Mouse (Mus musculus): ENCODE measurements at regions not wholly inside any gene's neighbourhood (a gene's known extent, or its start where the extent isn't known, plus 50 kb on each side); places are given as distances from the start of the nearest gene placed in this dataset.

GRCm38 (mm10) chr8:127757396-127757795 is 601.0 kb upstream of the Nrp1 start:
- DNase-seq = no peak

- DNase-seq = no peak
These were observed 598.5 kb upstream of the Nrp1 start for GRCm38 (mm10) chr8:127759906-127760305.

- DNase-seq = no peak
These were observed 593.2 kb upstream of the Nrp1 start for GRCm38 (mm10) chr8:127765199-127765598.

- no peak for DNase-seq
These were observed 590.1 kb upstream of the Nrp1 start for GRCm38 (mm10) chr8:127768311-127768710.

GRCm38 (mm10) chr8:127769651-127770050 is 588.8 kb upstream of the Nrp1 start:
- no peak for DNase-seq

GRCm38 (mm10) chr8:127771781-127772180 is 586.6 kb upstream of the Nrp1 start:
- no peak for DNase-seq

- no peak for DNase-seq
These were observed 586.0 kb upstream of the Nrp1 start for GRCm38 (mm10) chr8:127772415-127772814.

- no peak for DNase-seq
These were observed 585.5 kb upstream of the Nrp1 start for GRCm38 (mm10) chr8:127772917-127773316.

- DNase-seq = no peak
These were observed 583.8 kb upstream of the Nrp1 start for GRCm38 (mm10) chr8:127774642-127775041.

- no peak for DNase-seq
These were observed 583.2 kb upstream of the Nrp1 start for GRCm38 (mm10) chr8:127775160-127775559.

GRCm38 (mm10) chr8:127775747-127776146 is 582.7 kb upstream of the Nrp1 start:
- no peak for DNase-seq

- no peak for DNase-seq
These were observed 579.9 kb upstream of the Nrp1 start for GRCm38 (mm10) chr8:127778352-127779020.

GRCm38 (mm10) chr8:127779021-127779689 is 579.2 kb upstream of the Nrp1 start:
- DNase-seq = no peak

- DNase-seq = no peak
These were observed 577.8 kb upstream of the Nrp1 start for GRCm38 (mm10) chr8:127780596-127780995.

- no peak for DNase-seq
These were observed 577.4 kb upstream of the Nrp1 start for GRCm38 (mm10) chr8:127781011-127781410.

- DNase-seq = no peak
These were observed 565.8 kb upstream of the Nrp1 start for GRCm38 (mm10) chr8:127792611-127793010.

- DNase-seq = no peak
These were observed 558.4 kb upstream of the Nrp1 start for GRCm38 (mm10) chr8:127799849-127800471.

- DNase-seq = no peak
These were observed 556.3 kb upstream of the Nrp1 start for GRCm38 (mm10) chr8:127802136-127802535.

- DNase-seq = no peak
These were observed 555.6 kb upstream of the Nrp1 start for GRCm38 (mm10) chr8:127802661-127803333.

- DNase-seq = no peak
These were observed 548.9 kb upstream of the Nrp1 start for GRCm38 (mm10) chr8:127809203-127810155.

GRCm38 (mm10) chr8:127811338-127811737 is 547.1 kb upstream of the Nrp1 start:
- DNase-seq = no peak

GRCm38 (mm10) chr8:127814785-127815523 is 543.5 kb upstream of the Nrp1 start:
- no peak for DNase-seq

Measured in cerebellum, postnatal 36 days (tissue).